Mouse (Mus musculus): ENCODE data around the gene Lrp2.

DNA sequence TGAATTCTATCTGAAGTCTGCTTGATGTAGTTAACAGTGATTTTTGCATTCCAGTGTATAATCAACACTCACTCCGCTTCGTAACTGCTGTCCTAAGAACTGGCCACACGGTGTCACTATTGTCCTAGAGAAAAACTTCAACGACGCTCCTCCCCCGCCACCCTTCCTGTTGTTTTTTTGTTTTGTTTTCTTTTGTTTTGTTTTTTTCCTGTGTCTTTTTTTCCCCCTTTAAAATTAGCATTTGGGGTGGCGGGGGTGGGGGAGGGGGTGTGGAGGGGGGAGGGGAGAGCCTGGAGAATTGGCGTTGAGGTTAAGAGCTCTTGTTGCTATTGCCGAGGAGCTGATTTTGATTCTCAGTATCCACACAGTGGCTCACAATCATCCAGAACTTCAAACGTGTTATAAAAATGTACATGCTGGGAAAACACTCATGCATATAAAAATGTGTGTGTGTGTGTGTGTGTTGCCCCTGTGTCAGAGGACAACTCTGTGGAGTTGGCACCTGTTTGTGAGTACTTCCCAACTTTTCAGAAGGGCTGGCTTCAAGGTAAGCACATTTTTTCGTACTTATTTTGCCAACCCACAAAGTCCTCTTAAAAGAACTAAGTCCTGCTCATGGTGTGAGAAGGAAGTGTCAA, 49.3 kb upstream of the Lrp2 start:
- TF ChIP-seq POLR2A (IDR thresholded peaks at IDR 0.05; ENCODE audit: control insufficient read depth, extremely low read depth, insufficient read depth, low read length, poor library complexity), result no peak
- TF ChIP-seq CTCF (IDR thresholded peaks at IDR 0.05; ENCODE audit: borderline replicate concordance, control insufficient read depth, extremely low read depth, insufficient read depth, low read length, poor library complexity), result no peak
